Mouse (Mus musculus): ENCODE data around the gene Rnf212b.

GRCm38 (mm10) chr14:54868026-54868425 lies 54.1 kb downstream of the Rnf212b start:
- TF ChIP-seq CTCF (IDR thresholded peaks at IDR 0.05; ENCODE audit: insufficient read depth, low read length) (no peak), POLR2A (IDR thresholded peaks at IDR 0.05; ENCODE audit: borderline replicate concordance, extremely low read depth, low read depth, low read length) (no peak)

Data from lung, adult 2 months (tissue).